Mouse (Mus musculus): Measurements from ENCODE around the gene E330021D16Rik. TPM values are rescaled to one million over a fixed set of nuclear protein-coding genes. Genes with fewer than 3 reads are reported as not detected.

E330021D16Rik gene
- not detected in 2 replicates for polyA plus RNA-seq (2015; fragmentation: Nextera tagmentation; extraction: Ambion mirVana)

DNA sequence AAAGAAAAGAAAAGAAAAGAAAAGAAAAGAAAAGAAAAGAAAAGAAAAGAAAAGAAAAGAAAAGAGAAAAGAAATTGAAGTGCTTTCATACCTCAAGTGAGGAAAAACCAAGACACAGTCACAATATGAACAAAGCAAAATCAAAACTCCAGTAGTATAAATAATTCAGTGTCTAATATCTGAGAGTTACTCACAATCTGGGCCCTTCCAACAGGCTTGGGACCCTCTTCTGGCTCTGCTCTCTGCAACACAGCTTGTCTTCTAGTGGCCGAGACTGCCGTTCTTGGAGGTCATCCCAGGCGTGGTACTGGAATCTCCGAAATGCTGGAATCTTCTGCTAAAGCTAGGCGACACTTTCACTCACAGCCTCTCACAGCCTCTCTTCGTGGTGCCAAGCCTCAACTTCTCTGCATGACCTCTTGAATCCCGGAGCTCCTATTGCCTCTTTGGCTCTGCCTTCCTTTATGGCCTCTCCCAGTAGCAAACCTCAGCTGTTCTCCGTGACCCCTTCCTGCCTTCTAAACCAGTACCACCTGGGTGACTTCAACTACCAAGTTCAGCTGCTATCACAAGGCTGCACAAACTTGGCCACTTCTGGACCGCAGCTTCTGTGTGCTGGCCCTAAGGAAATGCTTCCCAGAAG lies at the start of gene E330021D16Rik:
Gene E330021D16Rik (minus strand): TSS at position 437 of the 643 bp plus-strand sequence.
- Histone ChIP-seq H3K4me2 (ENCODE audit: low read length) (no peak within 1 kb of the TSS), H3K27me3 (replicated peaks; ENCODE audit: control insufficient read depth, insufficient read depth, low read length) (no peaks in the 10 kb centered on the region), H3K27ac (ENCODE audit: low read depth, low read length) (no peak within 1 kb of the TSS), H3K9ac (ENCODE audit: low read depth, low read length) (no peak within 1 kb of the TSS), H3K36me3 (ENCODE audit: control insufficient read depth, insufficient read depth, low read length) (no peaks in the 10 kb centered on the region), H3K9me3 (ENCODE audit: control insufficient read depth, low read length) (no peaks in the 10 kb centered on the region), H3K4me1 (ENCODE audit: control insufficient read depth, insufficient read depth, low read depth, low read length) (no peaks in the 10 kb centered on the region), H3K4me3 (ENCODE audit: low read length) (no peak within 1 kb of the TSS)
- 89% methylated on average over 9 of the region's 9 CpGs for WGBS
- ATAC-seq = no peak

GRCm38 (mm10) chr6:136465021-136465420 lies 49.7 kb upstream of the E330021D16Rik start:
- H3K4me2 ChIP-seq (ENCODE audit: low read length) = no peak overlapping the region
- H3K9ac ChIP-seq (ENCODE audit: low read depth, low read length) = no peak overlapping the region
- ATAC-seq = no peak
- no peak overlapping the region for H3K27ac ChIP-seq (ENCODE audit: low read depth, low read length)
- WGBS = 85% methylated on average over 8 of the region's 8 CpGs
- H3K27me3 ChIP-seq (replicated peaks; ENCODE audit: control insufficient read depth, insufficient read depth, low read length) = no peaks in the 10 kb centered on the region
- no peaks in the 10 kb centered on the region for H3K36me3 ChIP-seq (ENCODE audit: control insufficient read depth, insufficient read depth, low read length)
- H3K4me1 ChIP-seq (ENCODE audit: control insufficient read depth, insufficient read depth, low read depth, low read length) = peaks cover 13% of the 10 kb centered on the region
- H3K4me3 ChIP-seq (ENCODE audit: low read length) = no peak overlapping the region
- H3K9me3 ChIP-seq (ENCODE audit: control insufficient read depth, low read length) = no peaks in the 10 kb centered on the region

DNA sequence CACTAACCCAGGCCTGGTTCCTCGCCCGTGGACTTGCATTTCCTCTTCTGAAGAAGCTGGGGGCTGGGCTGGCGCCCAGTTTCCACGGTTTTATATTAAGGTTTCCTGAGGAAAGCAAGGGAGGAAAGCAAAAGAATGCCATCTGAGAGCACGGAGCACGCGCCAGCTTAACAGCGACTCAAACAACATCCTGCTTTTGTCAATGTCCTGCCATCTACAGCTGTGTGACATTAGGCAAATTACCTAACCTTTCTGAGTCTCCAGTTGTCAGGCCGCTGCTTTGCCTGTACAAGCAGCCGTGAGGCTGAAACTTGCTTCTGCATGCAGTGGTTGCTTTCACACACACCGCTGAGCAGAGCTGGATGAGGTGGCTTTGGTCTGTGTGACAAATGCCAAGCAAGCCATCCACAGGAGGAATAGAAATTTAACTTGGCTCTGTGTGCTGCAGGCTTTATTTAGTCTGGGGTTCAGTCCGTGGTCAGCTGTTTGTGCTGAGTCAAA lies 48.8 kb upstream of the E330021D16Rik start:
- H3K4me2 ChIP-seq (ENCODE audit: low read length) = no peak overlapping the region
- H3K9me3 ChIP-seq (ENCODE audit: control insufficient read depth, low read length) = no peaks in the 10 kb centered on the region
- H3K9ac ChIP-seq (ENCODE audit: low read depth, low read length) = no peak overlapping the region
- no peak overlapping the region for H3K4me3 ChIP-seq (ENCODE audit: low read length)
- WGBS = 71% methylated on average over 12 of the region's 12 CpGs
- no peaks in the 10 kb centered on the region for H3K27me3 ChIP-seq (replicated peaks; ENCODE audit: control insufficient read depth, insufficient read depth, low read length)
- no peaks in the 10 kb centered on the region for H3K36me3 ChIP-seq (ENCODE audit: control insufficient read depth, insufficient read depth, low read length)
- H3K4me1 ChIP-seq (ENCODE audit: control insufficient read depth, insufficient read depth, low read depth, low read length) = peaks cover 8% of the 10 kb centered on the region
- H3K27ac ChIP-seq (ENCODE audit: low read depth, low read length) = no peak overlapping the region; the same call in 1 of the 2 replicates
- no peak for ATAC-seq

- Histone ChIP-seq H3K4me2 (ENCODE audit: low read length) (no peak overlapping the region), H3K4me1 (ENCODE audit: control insufficient read depth, insufficient read depth, low read depth, low read length) (peaks cover 5% of the 10 kb centered on the region; the same call in 1 of the 2 replicates), H3K9ac (ENCODE audit: low read depth, low read length) (no peak overlapping the region), H3K9me3 (ENCODE audit: control insufficient read depth, low read length) (no peaks in the 10 kb centered on the region), H3K36me3 (ENCODE audit: control insufficient read depth, insufficient read depth, low read length) (no peaks in the 10 kb centered on the region), H3K4me3 (ENCODE audit: low read length) (no peak overlapping the region), H3K27ac (ENCODE audit: low read depth, low read length) (no peak overlapping the region), H3K27me3 (replicated peaks; ENCODE audit: control insufficient read depth, insufficient read depth, low read length) (no peaks in the 10 kb centered on the region)
- ATAC-seq = no peak
- 72% methylated on average over 9 of the region's 9 CpGs for WGBS
These were observed 48.1 kb upstream of the E330021D16Rik start for GRCm38 (mm10) chr6:136463491-136463890.

DNA sequence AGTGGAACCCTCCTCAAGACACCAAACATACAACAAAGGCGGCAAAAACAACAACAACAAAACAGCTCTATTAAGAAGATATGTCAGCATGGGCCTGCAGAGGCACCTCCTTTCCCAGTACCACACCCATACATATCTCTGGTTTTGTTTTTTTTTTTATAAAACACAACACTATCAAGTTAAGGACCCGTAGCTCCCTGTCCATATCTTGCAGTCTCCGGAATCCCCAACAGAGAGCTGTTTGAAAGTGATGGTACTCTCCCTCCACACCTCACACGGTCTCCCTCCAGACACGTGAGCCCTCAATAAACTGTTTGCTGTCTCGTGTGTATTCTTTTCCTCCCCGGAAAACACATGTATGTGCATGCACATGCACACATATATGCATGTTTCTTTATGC lies 43.8 kb upstream of the E330021D16Rik start:
- no peaks in the 10 kb centered on the region for H3K9me3 ChIP-seq (ENCODE audit: control insufficient read depth, low read length)
- WGBS = 94% methylated on average over 7 of the region's 7 CpGs

DNA sequence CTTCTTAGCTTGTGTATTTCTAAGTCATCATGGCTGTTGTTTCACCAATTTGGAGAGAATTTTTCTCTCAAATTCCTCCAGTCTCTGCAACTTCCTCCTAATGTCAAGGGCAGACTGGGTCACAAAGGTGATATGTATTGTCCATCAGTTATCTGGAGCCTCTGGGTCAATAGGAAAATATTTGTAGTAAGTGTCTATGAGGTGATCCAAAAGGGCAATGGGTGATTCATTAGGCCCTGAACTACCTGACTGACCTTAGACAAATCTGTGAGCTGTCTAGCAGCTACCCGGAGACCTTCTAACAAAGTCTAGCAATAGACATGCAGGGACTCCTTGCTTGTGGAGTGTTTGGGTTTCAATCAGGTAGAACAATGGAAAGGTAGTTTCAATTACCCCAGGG lies 40.9 kb upstream of the E330021D16Rik start:
- no peak overlapping the region for H3K27ac ChIP-seq (ENCODE audit: low read depth, low read length)
- H3K27me3 ChIP-seq (replicated peaks; ENCODE audit: control insufficient read depth, insufficient read depth, low read length) = no peaks in the 10 kb centered on the region
- no peaks in the 10 kb centered on the region for H3K4me1 ChIP-seq (ENCODE audit: control insufficient read depth, insufficient read depth, low read depth, low read length)
- no peak overlapping the region for H3K9ac ChIP-seq (ENCODE audit: low read depth, low read length)
- ATAC-seq = no peak
- H3K36me3 ChIP-seq (ENCODE audit: control insufficient read depth, insufficient read depth, low read length) = no peaks in the 10 kb centered on the region
- H3K4me3 ChIP-seq (ENCODE audit: low read length) = no peak overlapping the region
- no peak overlapping the region for H3K4me2 ChIP-seq (ENCODE audit: low read length)
- H3K9me3 ChIP-seq (ENCODE audit: control insufficient read depth, low read length) = no peaks in the 10 kb centered on the region
- 92% methylated on average over 1 of the region's 1 CpGs for WGBS

More for the DNA sequence above, 43.8 kb upstream of the E330021D16Rik start:
- no peaks in the 10 kb centered on the region for H3K36me3 ChIP-seq (ENCODE audit: control insufficient read depth, insufficient read depth, low read length)
- no peak overlapping the region for H3K4me3 ChIP-seq (ENCODE audit: low read length)
- H3K4me2 ChIP-seq (ENCODE audit: low read length) = no peak overlapping the region
- H3K9ac ChIP-seq (ENCODE audit: low read depth, low read length) = no peak overlapping the region
- no peaks in the 10 kb centered on the region for H3K27me3 ChIP-seq (replicated peaks; ENCODE audit: control insufficient read depth, insufficient read depth, low read length)
- H3K4me1 ChIP-seq (ENCODE audit: control insufficient read depth, insufficient read depth, low read depth, low read length) = no peaks in the 10 kb centered on the region
- no peak for ATAC-seq
- H3K27ac ChIP-seq (ENCODE audit: low read depth, low read length) = no peak overlapping the region

DNA sequence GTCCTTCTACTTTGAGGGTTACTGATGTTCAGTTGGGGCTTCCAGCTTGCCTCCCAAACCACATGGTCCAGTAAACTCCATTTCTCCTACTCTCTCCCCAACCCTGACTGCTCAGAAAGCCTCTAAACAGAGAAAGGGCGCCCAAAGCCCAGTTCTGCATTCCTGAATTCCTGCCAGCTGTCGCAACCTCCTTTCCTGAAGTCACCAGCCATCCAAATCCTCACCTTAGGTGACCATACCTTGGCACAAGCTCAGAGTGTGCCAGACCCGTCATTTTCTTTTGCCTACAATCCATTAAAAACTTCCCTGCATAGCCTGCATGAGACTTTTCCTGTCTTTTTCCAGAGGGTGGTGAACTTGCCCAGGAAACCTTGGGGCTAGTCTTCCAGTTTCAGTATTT lies 40.3 kb upstream of the E330021D16Rik start:
- no peak overlapping the region for H3K27ac ChIP-seq (ENCODE audit: low read depth, low read length)
- no peak overlapping the region for H3K4me2 ChIP-seq (ENCODE audit: low read length)
- 81% methylated on average over 3 of the region's 3 CpGs for WGBS
- H3K4me1 ChIP-seq (ENCODE audit: control insufficient read depth, insufficient read depth, low read depth, low read length) = no peaks in the 10 kb centered on the region
- H3K27me3 ChIP-seq (replicated peaks; ENCODE audit: control insufficient read depth, insufficient read depth, low read length) = no peaks in the 10 kb centered on the region
- no peak for ATAC-seq
- H3K36me3 ChIP-seq (ENCODE audit: control insufficient read depth, insufficient read depth, low read length) = no peaks in the 10 kb centered on the region
- H3K9ac ChIP-seq (ENCODE audit: low read depth, low read length) = no peak overlapping the region
- H3K9me3 ChIP-seq (ENCODE audit: control insufficient read depth, low read length) = no peaks in the 10 kb centered on the region
- no peak overlapping the region for H3K4me3 ChIP-seq (ENCODE audit: low read length)

GRCm38 (mm10) chr6:136452623-136453022 lies 37.3 kb upstream of the E330021D16Rik start:
- ATAC-seq = no peak
- no peak overlapping the region for H3K27ac ChIP-seq (ENCODE audit: low read depth, low read length)
- H3K9me3 ChIP-seq (ENCODE audit: control insufficient read depth, low read length) = no peaks in the 10 kb centered on the region
- no peak overlapping the region for H3K9ac ChIP-seq (ENCODE audit: low read depth, low read length)
- no peak overlapping the region for H3K4me3 ChIP-seq (ENCODE audit: low read length)
- WGBS = 95% methylated on average over 3 of the region's 3 CpGs
- no peak overlapping the region for H3K4me2 ChIP-seq (ENCODE audit: low read length)
- no peaks in the 10 kb centered on the region for H3K36me3 ChIP-seq (ENCODE audit: control insufficient read depth, insufficient read depth, low read length)
- no peaks in the 10 kb centered on the region for H3K27me3 ChIP-seq (replicated peaks; ENCODE audit: control insufficient read depth, insufficient read depth, low read length)
- no peaks in the 10 kb centered on the region for H3K4me1 ChIP-seq (ENCODE audit: control insufficient read depth, insufficient read depth, low read depth, low read length)

DNA sequence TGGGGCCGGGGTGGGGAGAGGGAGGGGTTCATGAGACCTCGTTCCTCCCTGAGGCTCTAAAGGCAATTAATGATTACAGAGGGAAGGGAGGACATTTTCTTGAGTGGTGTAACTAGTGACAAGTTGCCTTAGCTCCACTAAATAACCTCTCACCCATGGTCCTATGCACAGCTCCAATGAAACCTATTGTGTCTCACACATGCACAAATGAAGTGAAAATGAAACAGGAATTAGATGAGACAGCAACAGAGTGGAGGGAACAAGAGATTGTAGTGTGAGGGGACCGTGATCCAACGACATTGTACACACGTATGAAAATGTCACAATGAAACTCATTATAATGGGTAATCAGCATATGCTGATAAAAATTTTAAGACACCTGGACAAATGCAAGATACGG lies 35.5 kb upstream of the E330021D16Rik start:
- H3K9ac ChIP-seq (ENCODE audit: low read depth, low read length) = no peak overlapping the region
- H3K4me2 ChIP-seq (ENCODE audit: low read length) = no peak overlapping the region
- no peaks in the 10 kb centered on the region for H3K27me3 ChIP-seq (replicated peaks; ENCODE audit: control insufficient read depth, insufficient read depth, low read length)
- no peaks in the 10 kb centered on the region for H3K36me3 ChIP-seq (ENCODE audit: control insufficient read depth, insufficient read depth, low read length)
- H3K4me3 ChIP-seq (ENCODE audit: low read length) = no peak overlapping the region
- H3K4me1 ChIP-seq (ENCODE audit: control insufficient read depth, insufficient read depth, low read depth, low read length) = no peaks in the 10 kb centered on the region
- no peaks in the 10 kb centered on the region for H3K9me3 ChIP-seq (ENCODE audit: control insufficient read depth, low read length)
- no peak for ATAC-seq
- WGBS = 89% methylated on average over 6 of the region's 6 CpGs
- no peak overlapping the region for H3K27ac ChIP-seq (ENCODE audit: low read depth, low read length)
